Mouse (Mus musculus): ENCODE data around the gene Pitpnm3.

DNA sequence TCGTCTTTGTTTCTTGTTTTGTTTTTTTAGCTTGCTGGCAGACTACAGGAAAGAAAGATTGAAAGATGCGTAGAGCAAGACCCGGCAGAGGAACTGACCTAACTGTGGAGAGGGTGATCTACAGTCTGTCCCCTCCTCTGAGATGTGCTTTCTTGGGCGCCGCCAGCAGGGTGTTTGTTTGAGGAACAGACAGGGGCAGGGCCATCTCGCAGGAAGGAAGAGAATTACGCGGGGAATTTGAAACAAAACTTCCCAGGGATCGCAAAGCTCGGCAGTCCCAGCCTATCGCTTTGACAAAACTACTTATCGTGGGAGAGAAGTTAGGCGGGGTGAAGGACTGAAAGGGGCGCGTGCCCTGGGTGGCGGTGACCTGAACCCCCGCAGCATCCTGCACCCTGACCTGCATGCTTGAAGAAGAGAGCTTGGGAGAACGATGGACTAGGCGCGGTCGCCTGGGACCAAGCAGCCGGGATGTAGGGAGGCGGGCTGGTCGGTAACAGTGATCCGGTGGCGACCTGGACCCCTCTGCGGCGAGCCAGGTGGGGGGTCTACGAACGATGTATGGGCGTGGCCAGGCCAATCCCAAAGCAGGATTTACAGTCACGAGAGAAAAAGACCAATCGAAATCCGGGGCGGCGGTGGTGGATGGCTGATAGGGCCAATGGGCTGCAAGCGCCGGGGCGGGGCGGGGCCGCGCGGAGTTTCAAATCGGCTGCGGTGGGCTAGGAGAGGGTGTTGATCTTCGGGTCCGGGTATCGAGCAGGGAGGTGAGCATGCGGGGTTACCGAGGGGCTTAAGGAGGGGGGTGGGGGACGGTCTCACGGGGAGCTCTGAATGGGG is 93.6 kb downstream of the Pitpnm3 start, which contains the start of gene Pimreg:
- TF ChIP-seq CTCF (IDR thresholded peaks at IDR 0.05; ENCODE audit: borderline replicate concordance, insufficient read depth, low read depth, low read length): no peak
- TF ChIP-seq POLR2A (IDR thresholded peaks at IDR 0.05; ENCODE audit: borderline replicate concordance, insufficient read depth, low read length): no peak

Data from cerebellum, adult 2 months (tissue).